Mouse (Mus musculus) MEL (cell line): ENCODE measurements around the gene Gpatch2. TPM values are rescaled to one million over a fixed set of nuclear protein-coding genes. Genes with fewer than 3 reads are reported as not detected.

Source experiments
- DNase-seq: peaks from one replicate; pipeline ENCODE4 v3.0.0; 2011; ENCODE audit warnings: low read depth, low spot score
- H3K27ac ChIP-seq: 2 replicates; pipeline ENCODE4 v1.5.1; 2012; ENCODE audit warnings: low read depth, mild to moderate bottlenecking, control low read depth, low read length, moderate library complexity; ENCODE audit not compliant: control insufficient read depth
- H3K27me3 ChIP-seq, 2 experiments: fragments of 150-350 bp in 1 of 2; sonication (generic) in 1 of 2; 2 replicates each; pipeline ENCODE4 v1.6.1; 2012; ENCODE audit warnings: low read length in 2 of 2, mild to moderate bottlenecking in 2 of 2, improper control_type of control experiment in 1 of 2, moderate library complexity in 1 of 2; ENCODE audit not compliant: insufficient read depth in 2 of 2, control insufficient read depth in 1 of 2
- H3K36me3 ChIP-seq, 2 experiments: 2 replicates each; pipeline ENCODE4 v1.6.1; 2012 to 2014; ENCODE audit warnings: low read length in 2 of 2, improper control_type of control experiment in 1 of 2, inconsistent platforms in 1 of 2, mild to moderate bottlenecking in 1 of 2; ENCODE audit not compliant: insufficient read depth in 2 of 2, control insufficient read depth in 1 of 2
- H3K4me1 ChIP-seq, 2 experiments: fragments of 150-350 bp in 1 of 2; sonication (generic) in 1 of 2; 2 replicates each; pipeline ENCODE4 v1.6.1; 2012; ENCODE audit warnings: low read length in 2 of 2, improper control_type of control experiment in 1 of 2, mild to moderate bottlenecking in 1 of 2; ENCODE audit not compliant: insufficient read depth in 2 of 2, control insufficient read depth in 1 of 2
- H3K4me3 ChIP-seq, 2 experiments: fragments of 150-350 bp in 1 of 2; sonication (generic) in 1 of 2; 2 replicates each; pipeline ENCODE4 v1.5.1; 2012; ENCODE audit warnings: low read depth in 2 of 2, low read length in 2 of 2, mild to moderate bottlenecking in 2 of 2, moderate library complexity in 2 of 2, control low read depth in 1 of 2, improper control_type of control experiment in 1 of 2; ENCODE audit not compliant: control insufficient read depth in 1 of 2, insufficient read depth in 1 of 2
- H3K79me2 ChIP-seq: 2 replicates; pipeline ENCODE4 v1.6.1; 2012; ENCODE audit warnings: mild to moderate bottlenecking, low read length, moderate library complexity; ENCODE audit not compliant: control insufficient read depth, poor library complexity, insufficient read depth
- H3K9ac ChIP-seq: 2 replicates; pipeline ENCODE4 v1.6.1; 2012; ENCODE audit warnings: low read depth, mild to moderate bottlenecking, control low read depth, low read length, moderate library complexity; ENCODE audit not compliant: control insufficient read depth, poor library complexity, severe bottlenecking
- H3K9me3 ChIP-seq: fragments of 150-350 bp; sonication (generic); replicated peaks from 2 replicates; pipeline ENCODE4 v1.6.1; 2012; ENCODE audit warnings: mild to moderate bottlenecking, low read length, improper control_type of control experiment, moderate library complexity; ENCODE audit not compliant: insufficient read depth
- CHD2 ChIP-seq: IDR thresholded peaks from 2 replicates; pipeline ENCODE4 v1.6.1; 2011; ENCODE audit warnings: low read length, improper control_type of control experiment
- CTCF ChIP-seq, 3 experiments: IDR thresholded peaks in 2 of 3; conservative IDR thresholded peaks in 1 of 3; 2 replicates each; pipeline ENCODE4 v1.5.1; 2011 to 2012; ENCODE audit warnings: low read length in 3 of 3, low read depth in 2 of 3, mild to moderate bottlenecking in 2 of 3, improper control_type of control experiment in 1 of 3, inconsistent platforms in 1 of 3, mixed read lengths in 1 of 3, moderate library complexity in 1 of 3; ENCODE audit not compliant: control insufficient read depth in 1 of 3, insufficient read depth in 1 of 3, poor library complexity in 1 of 3, severe bottlenecking in 1 of 3
- GABPA ChIP-seq: IDR thresholded peaks from 2 replicates; pipeline ENCODE4 v1.6.1; 2012; ENCODE audit warnings: low read depth, mild to moderate bottlenecking, inconsistent platforms, low read length, improper control_type of control experiment, moderate library complexity
- HCFC1 ChIP-seq: IDR thresholded peaks from 2 replicates; pipeline ENCODE4 v1.6.1; 2012; ENCODE audit warnings: low read depth, mild to moderate bottlenecking, inconsistent platforms, low read length, improper control_type of control experiment, moderate library complexity
- KAT2A ChIP-seq: conservative IDR thresholded peaks from 2 replicates; pipeline ENCODE4 v1.6.1; 2012; ENCODE audit warnings: low read depth, low read length, improper control_type of control experiment, inconsistent platforms
- MAFK ChIP-seq: IDR thresholded peaks from 2 replicates; pipeline ENCODE4 v1.6.1; 2011; ENCODE audit warnings: low read depth, mild to moderate bottlenecking, low read length, improper control_type of control experiment, borderline replicate concordance
- MAX ChIP-seq: IDR thresholded peaks from 2 replicates; pipeline ENCODE4 v1.6.1; 2011; ENCODE audit warnings: low read length, improper control_type of control experiment
- MAZ ChIP-seq: IDR thresholded peaks from 2 replicates; pipeline ENCODE4 v1.6.1; 2012; ENCODE audit warnings: low read depth, mild to moderate bottlenecking, inconsistent platforms, low read length, improper control_type of control experiment
- MYC ChIP-seq: IDR thresholded peaks from 2 replicates; pipeline ENCODE4 v1.6.1; 2011; ENCODE audit warnings: low read depth, mild to moderate bottlenecking, low read length, improper control_type of control experiment, moderate library complexity
- NELFE ChIP-seq: IDR thresholded peaks from 2 replicates; pipeline ENCODE4 v1.6.1; 2011; ENCODE audit warnings: low read depth, low read length, improper control_type of control experiment
- POLR2AphosphoS5 ChIP-seq: IDR thresholded peaks from 2 replicates; pipeline ENCODE4 v1.6.1; 2012; ENCODE audit warnings: low read depth, borderline replicate concordance, mild to moderate bottlenecking, inconsistent platforms, low read length, moderate library complexity, mixed read lengths
- TAL1 ChIP-seq: IDR thresholded peaks from 2 replicates; pipeline ENCODE4 v1.6.1; 2012; ENCODE audit warnings: mild to moderate bottlenecking, inconsistent platforms, low read length, moderate library complexity, mixed read lengths
- USF1 ChIP-seq: IDR thresholded peaks from 2 replicates; pipeline ENCODE4 v1.6.1; 2014; ENCODE audit warnings: low read depth, mild to moderate bottlenecking, inconsistent platforms, low read length, improper control_type of control experiment, moderate library complexity
- USF2 ChIP-seq, 2 experiments: IDR thresholded peaks; 2 replicates each; pipeline ENCODE4 v1.6.1; 2011 to 2012; ENCODE audit warnings: improper control_type of control experiment in 2 of 2, low read length in 2 of 2, borderline replicate concordance in 1 of 2, inconsistent platforms in 1 of 2, low read depth in 1 of 2, mild to moderate bottlenecking in 1 of 2; ENCODE audit not compliant: insufficient read depth in 1 of 2
- ZNF384 ChIP-seq: IDR thresholded peaks from 2 replicates; pipeline ENCODE4 v1.6.1; 2012; ENCODE audit warnings: low read depth, mild to moderate bottlenecking, inconsistent platforms, low read length, improper control_type of control experiment
- polyA plus RNA-seq, 2 experiments: library from polyadenylated mRNA; stranded (reverse) in 1 of 2; unstranded in 1 of 2; fragments of >175 nt in 1 of 2; fragments of >200 nt in 1 of 2; gene quantifications; 2 replicates each; pipeline versions ENCODE4 v1.2.1 to v1.2.4; 2012; ENCODE audit warnings: low replicate concordance in 2 of 2, low read depth in 1 of 2; ENCODE audit not compliant: insufficient read length in 2 of 2, insufficient read depth in 1 of 2, missing spikeins in 1 of 2
- total RNA-seq: library from RNA; depleted of rRNA; stranded (reverse); fragments of 300-350 nt; gene quantifications from 2 replicates; pipeline ENCODE4 v1.2.3, GENCODE M21; 2012

Gene Gpatch2
- total and polyA plus RNA-seq, 3 experiments, result 14.5 to 15.3 TPM; not detected in 1

DNA sequence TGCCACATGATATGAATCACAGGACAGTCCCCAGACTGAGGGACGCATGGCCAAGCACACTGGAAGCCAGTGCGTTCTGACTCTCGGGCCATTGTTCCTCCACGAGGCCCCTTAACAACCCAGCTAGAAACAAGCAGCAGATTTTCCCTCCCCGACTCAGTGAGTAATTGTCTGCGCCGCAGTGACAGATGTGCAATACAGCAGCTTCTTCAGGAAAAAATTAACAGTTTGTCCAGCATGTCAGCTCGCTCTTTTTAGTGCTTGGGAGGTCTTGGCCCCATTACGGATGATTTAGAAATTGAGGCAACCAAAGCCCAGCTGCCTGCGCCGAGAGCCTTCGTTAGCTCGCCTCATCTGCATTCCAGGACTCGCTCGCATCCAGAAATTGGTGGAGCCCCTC lies 140.9 kb downstream of the Gpatch2 start:
- Histone ChIP-seq H3K79me2 (no peaks in the 10 kb centered on the region), H3K9ac (no peak overlapping the region), H3K27ac (no peak overlapping the region), H3K36me3 (no peaks in the 10 kb centered on the region), H3K27me3 (no peaks in the 10 kb centered on the region), H3K9me3 (no peaks in the 10 kb centered on the region), H3K4me3 (no peak overlapping the region), H3K4me1 (no peaks in the 10 kb centered on the region)
- no peak for DNase-seq
- TF ChIP-seq GABPA, result no peak
- no peak for TF ChIP-seq MAX
- no peak for TF ChIP-seq POLR2AphosphoS5

DNA sequence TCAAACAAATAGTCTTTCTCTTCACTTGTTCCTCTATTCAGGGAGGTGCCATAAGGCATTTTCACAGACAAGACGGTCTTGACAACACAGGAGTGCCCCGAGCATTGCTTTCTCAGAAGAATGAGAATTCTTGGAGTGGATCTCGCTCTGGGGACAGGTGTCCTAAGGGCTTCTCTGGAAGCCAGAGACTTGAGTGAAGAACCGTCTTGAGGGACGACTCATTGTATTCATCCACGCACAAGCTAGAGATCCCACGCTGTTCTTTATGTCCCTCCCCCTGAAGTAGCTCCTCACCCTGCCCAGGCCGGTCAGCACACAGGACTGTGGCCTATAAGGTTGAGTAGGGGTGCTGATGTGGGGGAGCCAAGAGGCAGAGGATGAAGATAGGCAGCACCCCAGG lies 141.6 kb downstream of the Gpatch2 start:
- H3K27me3 ChIP-seq, result no peaks in the 10 kb centered on the region
- H3K9me3 ChIP-seq, result no peaks in the 10 kb centered on the region
- TF ChIP-seq TAL1, result no peak
- no peak for TF ChIP-seq MYC
- TF ChIP-seq, all 39 proteins: peak for 0
- H3K9ac ChIP-seq, result no peak overlapping the region
- H3K27ac ChIP-seq, result no peak overlapping the region
- no peaks in the 10 kb centered on the region for H3K4me1 ChIP-seq
- no peaks in the 10 kb centered on the region for H3K79me2 ChIP-seq
- no peak for DNase-seq
- H3K36me3 ChIP-seq, result no peaks in the 10 kb centered on the region
- H3K4me3 ChIP-seq, result no peak overlapping the region

DNA sequence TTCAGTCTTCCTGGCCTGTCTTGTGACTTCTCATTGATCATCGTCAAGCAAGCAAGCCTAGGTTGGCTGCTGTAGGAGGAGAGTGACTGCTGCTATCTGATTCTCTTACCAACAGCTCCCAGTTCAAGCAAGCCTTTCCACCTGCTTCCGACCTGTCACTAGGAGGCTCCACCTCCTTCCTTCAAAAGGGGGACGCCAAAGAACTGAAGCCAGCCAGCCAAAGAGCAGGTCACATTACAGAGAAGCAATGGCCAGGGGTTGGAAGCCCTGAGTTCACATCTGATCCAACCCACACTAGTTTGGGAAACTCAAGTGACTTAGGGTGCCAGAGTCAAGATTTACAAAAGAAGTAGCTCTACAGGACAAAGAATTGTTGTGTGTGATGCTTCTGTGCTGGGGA lies 144.9 kb downstream of the Gpatch2 start:
- Histone ChIP-seq H3K9me3 (no peaks in the 10 kb centered on the region), H3K4me3 (no peak overlapping the region), H3K36me3 (no peaks in the 10 kb centered on the region), H3K79me2 (no peaks in the 10 kb centered on the region), H3K4me1 (no peaks in the 10 kb centered on the region), H3K27me3 (no peaks in the 10 kb centered on the region), H3K27ac (no peak overlapping the region), H3K9ac (no peak overlapping the region)
- DNase-seq, result no peak
- TF ChIP-seq CTCF (IDR thresholded peaks at IDR 0.05 in 2 of 3, conservative IDR thresholded peaks at IDR 0.05 in 1 of 3; ENCODE audit: control insufficient read depth in 1 of 3, insufficient read depth in 1 of 3, low read depth in 2 of 3, low read length in 3 of 3, poor library complexity in 1 of 3, severe bottlenecking in 1 of 3), result 0 out of 6 replicates have a peak, but pooled peaks of 1 of the 3 experiments have one; percentile 1
- TF ChIP-seq CHD2, result no peak
- TF ChIP-seq MAFK, result no peak

DNA sequence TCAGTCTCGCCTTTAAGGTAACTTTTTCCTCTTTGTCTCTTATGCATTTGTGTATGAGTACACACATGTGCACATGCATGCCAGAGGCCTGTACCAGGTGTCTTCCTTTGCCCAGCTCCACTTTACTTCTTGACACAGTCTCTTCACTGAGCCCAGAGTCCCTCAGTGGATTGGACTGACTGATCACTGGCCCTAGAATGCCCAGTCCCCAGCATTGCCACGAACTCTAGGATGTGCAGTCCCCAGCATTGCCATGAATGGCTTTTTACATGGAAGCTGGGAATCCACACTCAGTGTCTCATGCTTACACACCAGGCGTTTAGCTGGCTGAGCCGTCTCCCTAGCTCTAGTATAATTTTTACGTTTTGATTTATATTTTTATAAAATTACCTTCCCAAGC lies 147.2 kb downstream of the Gpatch2 start:
- Histone ChIP-seq H3K9me3 (no peaks in the 10 kb centered on the region), H3K36me3 (no peaks in the 10 kb centered on the region), H3K79me2 (no peaks in the 10 kb centered on the region), H3K9ac (no peak overlapping the region), H3K4me3 (no peak overlapping the region), H3K27ac (no peak overlapping the region), H3K27me3 (no peaks in the 10 kb centered on the region), H3K4me1 (no peaks in the 10 kb centered on the region)
- no peak for DNase-seq
- TF ChIP-seq KAT2A (no peak), POLR2AphosphoS5 (no peak), MAZ (no peak), ZNF384 (no peak), MAX (no peak), USF1 (no peak), NELFE (no peak), USF2 (IDR thresholded peaks at IDR 0.05; ENCODE audit: borderline replicate concordance in 1 of 2, insufficient read depth in 1 of 2, low read depth in 1 of 2, low read length in 2 of 2) (no peak), HCFC1 (no peak)
